Mouse (Mus musculus) midbrain, postnatal 0 days (tissue): ENCODE measurements around the gene 1700024B05Rik. TPM values are rescaled to one million over a fixed set of nuclear protein-coding genes. Genes with fewer than 3 reads are reported as not detected.
"Not testable (repeated sequence)": the region's sequence is repeated elsewhere in the genome, so short reads cannot be mapped to it uniquely, and the experiment has no call there.

Experiments
- ATAC-seq: fragments of 200-750 bp; cut with Nextera tagmentation; 2 replicates; pipeline ENCODE4 v1.8.0; 2017; ENCODE audit warnings: moderate number of reproducible peaks, mild to moderate bottlenecking, moderate TSS enrichment, moderate library complexity; ENCODE audit not compliant: low FRiP score
- DNase-seq: peaks from one replicate; pipeline ENCODE4 v3.0.0-alpha.2; 2015; ENCODE audit warnings: low spot score
- H3K27ac ChIP-seq: fragments of 300-500 bp; sonication (generic); 2 replicates; pipeline ENCODE4 v1.5.1; 2014; ENCODE audit warnings: low read depth, mild to moderate bottlenecking, low read length, mixed read lengths
- H3K27me3 ChIP-seq: fragments of 300-500 bp; sonication (generic); 2 replicates; pipeline ENCODE4 v1.6.1; 2014; ENCODE audit warnings: low read length, control low read depth, mixed read lengths; ENCODE audit not compliant: insufficient read depth
- H3K36me3 ChIP-seq: fragments of 300-500 bp; sonication (generic); 2 replicates; pipeline ENCODE4 v1.6.1; 2014; ENCODE audit warnings: low read length, control low read depth, mixed read lengths; ENCODE audit not compliant: insufficient read depth
- H3K4me1 ChIP-seq: fragments of 300-500 bp; sonication (generic); 2 replicates; pipeline ENCODE4 v1.6.1; 2014; ENCODE audit warnings: mild to moderate bottlenecking, control low read depth, antibody characterized with exemption, low read length, mixed read lengths; ENCODE audit not compliant: insufficient read depth
- H3K4me2 ChIP-seq: fragments of 300-500 bp; sonication (generic); 2 replicates; pipeline ENCODE4 v1.6.1; 2014; ENCODE audit warnings: low read depth, mild to moderate bottlenecking, low read length, mixed read lengths; ENCODE audit not compliant: poor library complexity, severe bottlenecking
- H3K4me3 ChIP-seq: fragments of 300-500 bp; sonication (generic); 2 replicates; pipeline ENCODE4 v1.5.1; 2014; ENCODE audit warnings: low read depth, mild to moderate bottlenecking, low read length, moderate library complexity
- H3K9ac ChIP-seq: fragments of 300-500 bp; sonication (generic); replicated peaks from 2 replicates; pipeline ENCODE4 v1.6.1; 2014; ENCODE audit warnings: mild to moderate bottlenecking, low read length, moderate library complexity, mixed read lengths; ENCODE audit not compliant: poor library complexity, severe bottlenecking
- H3K9me3 ChIP-seq: fragments of 300-500 bp; sonication (generic); 2 replicates; pipeline ENCODE4 v1.6.1; 2016; ENCODE audit warnings: low read length, control low read depth
- WGBS: fragments of 180-500 bp; shearing (Covaris S2); extraction: QIAGEN DNeasy Blood & Tissue Kit; methylation state at CpG from one replicate; pipeline ENCODE4 v1.1.7; 2014; 5-methylcytosine and 5-hydroxymethylcytosine counted together
- polyA plus RNA-seq: library from polyadenylated mRNA; unstranded; fragments of >200 nt; fragmentation: Nextera tagmentation; extraction: Ambion mirVana; gene quantifications from 2 replicates; pipeline ENCODE4 v1.2.1, GENCODE M21; 2015
- total RNA-seq: library from RNA; depleted of rRNA; stranded (reverse); fragments of >200 nt; gene quantifications from 2 replicates; pipeline ENCODE4 v1.2.3, GENCODE M21; 2014; rRNA removed

Gene 1700024B05Rik
- total RNA-seq (not detected in 2 replicates), polyA plus RNA-seq (not detected in 2 replicates)

- H3K4me3 ChIP-seq, H3K27me3 ChIP-seq, H3K36me3 ChIP-seq, H3K4me2 ChIP-seq, DNase-seq, H3K27ac ChIP-seq, H3K9me3 ChIP-seq, H3K9ac ChIP-seq, ATAC-seq, H3K4me1 ChIP-seq: not testable (repeated sequence)
- 81% methylated on average over 1 of the region's 2 CpGs for WGBS
Measured at GRCm38 (mm10) chr14:41943695-41944094, at the start of gene 1700024B05Rik. TSS of gene 1700024B05Rik (plus strand) at chr14:41943995.

- not testable (repeated sequence) for H3K4me3 ChIP-seq, H3K27me3 ChIP-seq, H3K9ac ChIP-seq, H3K4me1 ChIP-seq, H3K27ac ChIP-seq, ATAC-seq, H3K4me2 ChIP-seq, H3K9me3 ChIP-seq, DNase-seq, H3K36me3 ChIP-seq
- no CpG with 5 or more reads among the region's 2 CpGs for WGBS
Measured at GRCm38 (mm10) chr14:41907190-41907589, 36.6 kb upstream of the 1700024B05Rik start, which contains the start of gene Gm7980. TSS of gene Gm7980 (minus strand) at chr14:41907290.

- not testable (repeated sequence) for H3K4me1 ChIP-seq, H3K4me2 ChIP-seq, H3K27ac ChIP-seq, H3K4me3 ChIP-seq, H3K36me3 ChIP-seq, H3K9ac ChIP-seq, H3K27me3 ChIP-seq, ATAC-seq, H3K9me3 ChIP-seq, DNase-seq
- WGBS = no CpG with 5 or more reads among the region's 1 CpGs
Measured at GRCm38 (mm10) chr14:41924649-41925048, 19.1 kb upstream of the 1700024B05Rik start, which contains the start of gene 1700049E17Rik1. TSS of gene 1700049E17Rik1 (plus strand) at chr14:41924949.

- not testable (repeated sequence) for H3K4me3 ChIP-seq, H3K36me3 ChIP-seq, H3K4me2 ChIP-seq, DNase-seq, H3K9ac ChIP-seq, ATAC-seq, H3K27me3 ChIP-seq, H3K9me3 ChIP-seq, H3K27ac ChIP-seq, H3K4me1 ChIP-seq
- 65% methylated on average over 4 of the region's 4 CpGs for WGBS
Measured at GRCm38 (mm10) chr14:41964095-41964494, 20.3 kb downstream of the 1700024B05Rik start.

- H3K9me3 ChIP-seq, H3K27me3 ChIP-seq, H3K36me3 ChIP-seq, H3K4me3 ChIP-seq, DNase-seq, H3K27ac ChIP-seq, H3K4me1 ChIP-seq, H3K4me2 ChIP-seq, ATAC-seq, H3K9ac ChIP-seq: not testable (repeated sequence)
- WGBS = 71% methylated on average over 1 of the region's 1 CpGs
Measured at GRCm38 (mm10) chr14:41967827-41968226, 24.0 kb downstream of the 1700024B05Rik start, which contains the start of gene Gm6401. TSS of gene Gm6401 (minus strand) at chr14:41967927.

GRCm38 (mm10) chr14:41968596-41968995, 24.8 kb downstream of the 1700024B05Rik start:
- not testable (repeated sequence) for DNase-seq, H3K9ac ChIP-seq, H3K4me3 ChIP-seq, H3K36me3 ChIP-seq, H3K9me3 ChIP-seq, ATAC-seq, H3K27me3 ChIP-seq, H3K4me2 ChIP-seq, H3K27ac ChIP-seq, H3K4me1 ChIP-seq
- WGBS = 64% methylated on average over 3 of the region's 3 CpGs

- H3K27me3 ChIP-seq, DNase-seq, H3K4me1 ChIP-seq, H3K27ac ChIP-seq, ATAC-seq, H3K9me3 ChIP-seq, H3K36me3 ChIP-seq, H3K4me3 ChIP-seq, H3K4me2 ChIP-seq, H3K9ac ChIP-seq: not testable (repeated sequence)
- no CpG with 5 or more reads among the region's 1 CpGs for WGBS
Measured at GRCm38 (mm10) chr14:41983225-41983624, 39.4 kb downstream of the 1700024B05Rik start, which contains the start of gene Gm3543. TSS of gene Gm3543 (minus strand) at chr14:41983325.

Other genes with a start within 250 kb of the 1700024B05Rik start
- not detected in 2 replicates for gene Gm8068, start 242.1 kb upstream of the 1700024B05Rik start, total RNA-seq
- not detected in 2 replicates for gene Gm8068, start 242.1 kb upstream of the 1700024B05Rik start, polyA plus RNA-seq
- gene Gm7929, start 193.4 kb upstream of the 1700024B05Rik start, total RNA-seq = not detected in 2 replicates
- gene Gm7929, start 193.4 kb upstream of the 1700024B05Rik start, polyA plus RNA-seq = not detected in 2 replicates
- gene Gm47189, start 171.6 kb upstream of the 1700024B05Rik start, total RNA-seq = not detected in 2 replicates
- gene Gm47189, start 171.6 kb upstream of the 1700024B05Rik start, polyA plus RNA-seq = not detected in 2 replicates
- not detected in 2 replicates for gene Gm7980, start 36.7 kb upstream of the 1700024B05Rik start, total RNA-seq
- gene Gm7980, start 36.7 kb upstream of the 1700024B05Rik start, polyA plus RNA-seq = not detected in 2 replicates
- gene 1700049E17Rik1, start 19.0 kb upstream of the 1700024B05Rik start, total RNA-seq = not detected in 2 replicates
- not detected in 2 replicates for gene 1700049E17Rik1, start 19.0 kb upstream of the 1700024B05Rik start, polyA plus RNA-seq
- gene Gm6401, start 23.9 kb downstream of the 1700024B05Rik start, total RNA-seq = not detected in 2 replicates
- gene Gm6401, start 23.9 kb downstream of the 1700024B05Rik start, polyA plus RNA-seq = not detected in 2 replicates
- gene Gm3543, start 39.3 kb downstream of the 1700024B05Rik start, total RNA-seq = not detected in 2 replicates
- gene Gm3543, start 39.3 kb downstream of the 1700024B05Rik start, polyA plus RNA-seq = not detected in 2 replicates
- gene Gm7951, start 173.4 kb downstream of the 1700024B05Rik start, total RNA-seq = not detected in 2 replicates
- 0.11 TPM in 1 of 2 replicates, not detected in the other for gene Gm7951, start 173.4 kb downstream of the 1700024B05Rik start, polyA plus RNA-seq
- gene Gm17027, start 218.6 kb downstream of the 1700024B05Rik start, total RNA-seq = not detected in 2 replicates
- not detected in 2 replicates for gene Gm17027, start 218.6 kb downstream of the 1700024B05Rik start, polyA plus RNA-seq
- gene Gm3573, start 246.8 kb downstream of the 1700024B05Rik start, total RNA-seq = not detected in 2 replicates
- gene Gm3573, start 246.8 kb downstream of the 1700024B05Rik start, polyA plus RNA-seq = not detected in 2 replicates